Mouse (Mus musculus): ENCODE measurements around the gene Ring1.

GRCm38 (mm10) chr17:34068864-34069263 lies 44.4 kb upstream of the Ring1 start:
- no peak for TF ChIP-seq POLR2A (IDR thresholded peaks at IDR 0.05; ENCODE audit: control insufficient read depth, low read depth, low read length)
- no peak for TF ChIP-seq CTCF (IDR thresholded peaks at IDR 0.05; ENCODE audit: control insufficient read depth, insufficient read depth, insufficient replicate concordance, low read depth, low read length)
